Mouse (Mus musculus) right cerebral cortex, adult 2 months (tissue): ENCODE results near the gene Atp12a.

Experiments
- DNase-seq, 2 experiments: peaks; one replicate each; pipeline ENCODE4 v3.0.0; 2021 to 2022; ENCODE audit warnings: low spot score in 2 of 2

Gene Atp12a

DNA sequence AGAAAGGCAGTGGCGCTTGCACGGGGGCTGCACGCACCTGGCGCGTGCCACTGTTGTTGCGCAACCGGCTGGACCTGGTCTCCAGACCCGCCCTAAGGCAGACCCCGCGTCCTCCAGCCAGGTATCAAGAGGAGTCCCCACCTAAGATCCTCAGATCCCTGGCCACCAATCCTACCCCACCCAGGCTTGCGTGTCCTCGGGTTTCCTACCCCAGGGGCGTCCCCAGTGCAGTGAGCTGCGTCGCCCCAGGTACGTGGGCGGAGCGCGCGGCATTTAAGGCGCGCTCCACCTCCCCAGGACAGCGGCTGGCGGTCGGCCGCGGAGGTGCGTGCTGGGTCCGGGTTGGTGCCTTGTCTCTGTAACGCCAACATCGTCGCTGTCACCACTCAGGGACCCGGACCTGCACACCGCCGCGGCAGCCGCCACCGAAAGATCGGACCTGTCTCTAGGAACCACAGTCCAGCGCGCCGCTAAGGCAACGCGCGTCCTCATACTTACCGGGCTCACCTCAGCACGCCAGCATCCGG, at the start of gene Atp12a:
Gene Atp12a, plus strand, starts transcription at position 358 of the 527 bp plus-strand sequence.
- DNase-seq = no peak

DNA sequence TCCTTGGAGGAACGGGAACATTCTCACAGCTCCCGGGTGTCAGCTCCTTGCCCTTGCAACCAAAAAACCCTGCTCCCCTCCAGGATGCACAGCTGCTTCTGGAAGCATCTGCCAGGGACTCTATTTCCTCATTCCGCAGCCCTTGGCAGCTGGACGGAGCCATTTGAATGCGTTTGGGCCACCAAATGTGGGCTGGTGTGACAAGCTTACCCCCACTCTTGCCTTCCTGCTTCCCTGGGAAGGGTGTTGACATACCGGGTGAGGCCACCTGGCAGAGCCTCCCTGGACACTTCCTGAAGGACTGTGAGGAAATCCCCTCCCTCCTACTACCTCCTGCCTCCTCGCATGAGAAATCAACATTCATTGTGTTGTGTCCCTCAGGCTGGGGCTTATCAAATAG, 49.3 kb upstream of the Atp12a start:
- no peak for DNase-seq

DNA sequence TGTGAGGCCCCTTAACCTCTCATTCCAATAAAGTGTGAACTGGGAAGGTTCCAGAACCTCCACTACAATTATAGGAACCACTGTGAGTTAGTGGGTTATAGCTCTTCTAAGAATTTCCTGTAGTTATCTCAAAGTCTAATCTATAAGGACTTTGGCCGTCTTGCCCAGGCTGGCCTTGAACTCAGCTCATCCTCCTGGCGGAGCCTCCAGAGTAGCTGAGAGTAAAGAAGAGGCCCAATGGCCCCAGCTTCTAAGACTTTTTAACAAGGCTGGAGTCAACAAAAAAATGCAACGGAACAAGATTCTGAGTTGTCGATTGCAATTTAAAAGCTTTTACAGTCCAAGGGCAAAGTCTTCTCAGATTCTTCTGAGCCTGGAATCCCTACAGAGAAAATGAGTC, 48.5 kb upstream of the Atp12a start:
- DNase-seq = no peak

DNA sequence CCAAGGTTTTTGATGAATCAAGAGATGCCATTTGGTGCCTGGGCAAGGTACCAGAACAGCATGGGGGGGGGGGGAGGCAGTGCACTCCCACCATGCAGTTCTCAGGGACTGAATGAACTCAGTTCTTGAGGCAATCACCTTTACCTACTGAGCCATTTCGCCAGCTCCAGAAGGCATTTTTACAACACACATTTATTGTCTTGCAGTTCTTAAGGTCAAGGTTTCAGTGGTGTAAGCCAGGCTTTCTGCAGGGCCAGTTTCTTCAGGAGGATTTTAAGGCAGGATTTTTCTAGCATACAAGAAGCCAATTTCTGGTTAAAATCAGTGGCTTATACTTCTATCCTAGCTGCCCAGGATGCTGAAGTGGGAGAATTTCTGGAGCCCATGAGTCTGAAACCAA, 41.9 kb upstream of the Atp12a start:
- no peak for DNase-seq

DNA sequence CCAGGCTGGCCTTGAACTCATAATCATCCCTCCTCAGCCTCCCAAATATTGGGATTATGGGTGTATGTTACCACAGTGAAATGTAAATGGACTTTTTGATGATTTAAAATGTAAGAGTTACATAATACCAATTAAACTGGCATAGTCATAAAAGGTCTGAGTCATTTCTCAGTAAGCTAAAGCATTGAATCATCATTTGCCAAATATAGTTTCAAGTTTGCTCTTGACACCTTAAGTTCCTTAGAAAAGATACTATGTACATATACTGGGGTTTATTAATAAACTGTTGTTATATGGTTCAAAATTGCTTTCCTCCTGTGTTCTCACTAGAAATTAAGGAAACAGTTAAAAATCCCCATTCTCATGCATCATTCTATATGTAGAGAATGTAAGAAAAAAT, 39.8 kb upstream of the Atp12a start:
- DNase-seq = no peak

- no peak for DNase-seq
Observed at GRCm38 (mm10) chr14:56333700-56334099, 31.2 kb upstream of the Atp12a start.

DNA sequence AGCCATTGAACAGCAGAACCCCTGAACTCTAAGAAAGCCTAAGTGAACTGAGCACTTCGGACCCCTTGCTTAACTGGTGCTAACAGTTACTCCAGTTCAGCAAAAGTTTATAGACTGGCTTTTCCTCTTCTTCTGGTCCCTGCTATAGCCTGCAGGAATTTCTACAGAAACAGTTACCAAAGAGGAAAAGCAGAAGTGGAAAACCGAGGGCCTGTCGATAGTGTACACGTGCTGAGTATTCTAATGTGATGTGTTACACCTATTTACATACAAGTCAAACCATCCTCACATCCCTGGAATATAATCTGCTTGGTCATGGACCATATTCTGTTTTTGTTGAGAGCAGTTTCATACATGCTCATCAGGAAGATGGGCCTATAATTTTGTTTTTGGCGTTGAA, 30.4 kb upstream of the Atp12a start:
- no peak for DNase-seq

GRCm38 (mm10) chr14:56336032-56336431, 28.8 kb upstream of the Atp12a start:
- DNase-seq = no peak

DNA sequence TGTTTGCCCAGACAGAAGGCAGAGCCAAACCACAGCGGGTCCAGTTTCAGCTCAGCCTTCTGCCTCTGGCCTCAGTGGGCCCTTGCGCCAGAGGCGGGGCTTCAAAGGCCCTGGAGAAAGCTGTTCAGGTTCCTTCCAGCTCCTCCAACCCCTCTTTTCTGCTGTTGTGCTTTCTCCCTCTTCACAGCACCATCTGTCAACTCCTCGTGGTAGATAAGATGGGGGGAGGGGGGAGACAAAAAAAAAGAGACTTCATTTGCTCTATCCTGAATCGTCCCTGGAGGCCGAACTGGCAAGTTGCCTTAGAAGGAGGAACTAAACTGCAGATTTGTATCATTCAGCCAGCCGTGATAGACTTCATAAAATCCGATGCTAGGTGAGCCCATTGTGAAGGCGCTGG, 27.8 kb upstream of the Atp12a start:
- no peak for DNase-seq

GRCm38 (mm10) chr14:56337696-56338095, 27.2 kb upstream of the Atp12a start:
- DNase-seq = no peak

- DNase-seq = no peak
Observed at GRCm38 (mm10) chr14:56338882-56339442, 25.9 kb upstream of the Atp12a start.

GRCm38 (mm10) chr14:56348704-56349103, 16.2 kb upstream of the Atp12a start:
- DNase-seq = no peak

GRCm38 (mm10) chr14:56349541-56349940, 15.3 kb upstream of the Atp12a start:
- no peak for DNase-seq

- DNase-seq = no peak
Observed at GRCm38 (mm10) chr14:56351959-56352660, 12.8 kb upstream of the Atp12a start.

GRCm38 (mm10) chr14:56354803-56355202, 10.1 kb upstream of the Atp12a start:
- no peak for DNase-seq

DNA sequence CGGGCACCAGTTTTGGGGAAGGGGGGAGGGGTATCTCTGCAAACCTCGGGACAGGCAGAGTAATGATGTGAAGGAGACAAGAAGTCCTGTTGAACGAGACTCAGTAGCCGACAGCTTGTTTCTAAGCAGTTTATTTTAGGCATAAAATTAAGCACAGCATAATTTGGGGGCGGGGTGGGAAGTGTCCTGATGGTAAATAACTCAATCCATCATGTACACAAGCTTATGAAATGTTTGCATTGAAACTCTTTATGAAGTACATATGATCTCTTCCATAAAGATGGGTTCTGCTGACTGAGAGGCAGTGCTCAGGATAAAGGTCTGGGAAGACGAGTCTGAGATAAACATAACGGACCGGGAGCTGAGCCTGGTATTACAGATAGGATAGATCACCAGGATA, 9.5 kb upstream of the Atp12a start:
- no peak for DNase-seq

DNA sequence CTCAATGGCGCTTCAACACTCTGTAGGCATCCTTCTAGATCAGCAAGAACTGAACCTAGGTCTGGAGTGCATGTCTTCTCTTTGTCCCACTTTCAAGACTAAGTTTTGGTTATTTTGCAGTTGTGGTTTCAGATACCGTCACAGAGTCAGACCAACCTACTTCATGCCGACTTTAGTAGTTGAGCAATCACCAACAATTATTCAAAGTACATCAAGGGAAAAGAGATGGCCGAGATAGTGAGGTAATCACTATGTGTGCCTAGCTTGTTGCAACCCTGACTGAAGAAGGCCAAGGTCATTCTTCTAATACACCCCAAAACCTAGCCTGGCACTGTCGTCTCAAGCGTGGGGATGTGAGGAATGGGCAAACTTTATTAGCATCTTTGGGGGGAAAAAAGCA, 8.7 kb upstream of the Atp12a start:
- no peak for DNase-seq

- DNase-seq = no peak
Observed at GRCm38 (mm10) chr14:56358422-56358821, 6.4 kb upstream of the Atp12a start.

GRCm38 (mm10) chr14:56359131-56359530, 5.7 kb upstream of the Atp12a start:
- no peak for DNase-seq

GRCm38 (mm10) chr14:56365292-56365691, 424 bp downstream of the Atp12a start:
- no peak for DNase-seq

GRCm38 (mm10) chr14:56366712-56367111, 1.8 kb downstream of the Atp12a start:
- no peak for DNase-seq

DNA sequence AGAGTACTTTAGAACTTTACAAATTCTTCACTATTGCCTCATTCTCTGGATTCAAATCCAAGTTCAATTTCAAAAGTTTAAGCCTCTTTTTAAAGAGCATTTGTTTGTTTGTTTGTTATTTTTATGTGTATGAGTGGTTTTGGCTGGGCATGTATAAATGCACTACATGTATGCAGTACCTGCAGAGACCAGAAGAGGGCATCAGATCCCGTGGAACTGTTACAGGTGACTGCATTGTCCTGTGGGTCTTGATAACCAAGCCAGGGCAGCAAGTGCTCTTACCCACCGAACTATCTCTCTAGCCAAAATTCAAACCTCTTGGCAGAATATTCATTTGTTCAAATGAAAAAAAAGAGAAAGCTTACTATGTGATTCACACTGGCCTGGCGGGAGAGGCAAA, 4.0 kb downstream of the Atp12a start:
- DNase-seq = no peak

DNA sequence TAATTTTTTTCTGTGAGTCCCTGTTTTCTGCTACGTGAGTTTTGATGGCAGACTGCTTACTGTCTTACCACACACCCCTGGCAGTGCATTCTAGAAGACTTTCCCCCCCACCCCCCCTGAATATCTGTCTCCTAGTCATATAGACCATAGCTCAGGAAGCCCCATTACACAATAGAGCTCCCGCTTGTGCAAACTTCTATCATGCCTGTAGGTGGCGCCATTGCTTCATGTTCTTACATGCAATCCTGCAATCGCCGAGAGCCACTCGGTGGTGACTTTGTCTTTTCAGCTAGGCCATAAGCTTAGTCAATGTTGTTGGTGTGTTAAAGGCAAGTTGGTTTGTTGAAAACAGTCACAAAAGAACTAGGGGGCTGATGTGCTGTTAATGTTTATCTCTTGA, 10.9 kb downstream of the Atp12a start:
- peak; percentile 87 to 89 for DNase-seq

GRCm38 (mm10) chr14:56377745-56378144, 12.9 kb downstream of the Atp12a start:
- DNase-seq = no peak
